Mouse (Mus musculus) bone marrow, adult 2 months (tissue): ENCODE data around the gene Furin. TPM values are rescaled to one million over a fixed set of nuclear protein-coding genes. Genes with fewer than 3 reads are reported as not detected.

Experiments
- H3K27ac ChIP-seq: fragments of 200-500 bp; 2 replicates; pipeline ENCODE4 v1.5.1; 2012; ENCODE audit warnings: low read depth, mild to moderate bottlenecking, control low read depth, inconsistent platforms, low read length; ENCODE audit not compliant: control insufficient read depth, poor library complexity, insufficient read depth
- H3K4me1 ChIP-seq: fragments of 200-500 bp; 2 replicates; pipeline ENCODE4 v1.6.1; 2011; ENCODE audit warnings: low read length; ENCODE audit not compliant: control insufficient read depth, insufficient read depth
- H3K4me3 ChIP-seq: fragments of 200-500 bp; replicated peaks from 2 replicates; pipeline ENCODE3; 2011; ENCODE audit warnings: mild to moderate bottlenecking, low read depth, low read length, control low read depth; ENCODE audit not compliant: control insufficient read depth
- CTCF ChIP-seq: fragments of 200-500 bp; IDR thresholded peaks from 2 replicates; pipeline ENCODE4 v1.5.1; 2011; ENCODE audit warnings: low read length, control low read depth; ENCODE audit not compliant: control insufficient read depth, insufficient read depth
- POLR2A ChIP-seq: fragments of 200-500 bp; IDR thresholded peaks from 2 replicates; pipeline ENCODE4 v1.6.1; 2011; ENCODE audit warnings: low read depth, mild to moderate bottlenecking, control low read depth, low read length, borderline replicate concordance; ENCODE audit not compliant: control insufficient read depth
- WGBS: fragments of 180-500 bp; shearing (Covaris S2); methylation state at CpG from one replicate; pipeline ENCODE4 v1.1.7; 2018; 5-methylcytosine and 5-hydroxymethylcytosine counted together
- polyA plus RNA-seq: library from polyadenylated mRNA; stranded (reverse); fragments of >200 nt; gene quantifications from 2 replicates; pipeline ENCODE4 v1.2.4, GENCODE M21; 2011; ENCODE audit warnings: low replicate concordance; ENCODE audit not compliant: missing spikeins, insufficient read depth, insufficient read length

Gene Furin
- polyA plus RNA-seq, 1 experiment, result 31.0 TPM

DNA sequence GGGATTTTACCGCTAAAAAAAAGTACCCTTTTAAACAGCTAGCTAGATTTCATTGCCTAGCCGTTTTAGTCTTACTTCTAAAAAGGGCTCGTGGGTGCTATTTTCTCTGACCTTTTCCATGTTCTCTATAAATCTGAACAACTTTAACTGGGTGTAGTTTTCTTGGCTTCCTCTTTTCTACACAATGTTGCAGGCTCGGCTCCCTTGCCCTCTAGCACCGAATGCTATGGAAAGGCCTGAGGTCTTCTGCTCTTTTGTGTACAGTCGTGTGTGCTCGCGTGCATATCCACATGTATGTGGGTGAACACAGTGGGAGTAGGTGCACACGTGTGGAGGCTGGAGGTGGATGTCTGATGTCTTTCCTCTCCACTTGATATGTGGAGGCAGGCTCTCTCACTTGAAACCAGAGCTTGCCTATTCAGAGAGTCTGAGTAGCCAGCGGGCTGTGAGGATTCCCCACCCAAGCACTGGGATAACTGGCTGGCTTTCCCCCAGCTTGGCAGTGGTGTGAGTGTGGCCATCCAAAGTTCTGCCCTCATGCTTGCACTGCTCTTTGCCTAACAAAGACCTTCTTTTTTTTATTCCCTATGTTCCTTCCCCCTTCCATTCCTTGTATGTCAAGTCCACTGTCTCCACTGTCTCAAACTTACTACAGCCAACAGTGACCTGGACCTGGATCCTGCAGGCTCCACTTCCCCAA is 34.7 kb upstream of the Furin start:
- Histone ChIP-seq H3K27ac (no peak overlapping the region), H3K4me1 (peaks cover 9% of the 10 kb centered on the region), H3K4me3 (no peak overlapping the region)
- 56% methylated on average over 10 of the region's 10 CpGs for WGBS
- TF ChIP-seq POLR2A (no peak), CTCF (no peak)

- Histone ChIP-seq H3K4me1 (peaks cover 4% of the 10 kb centered on the region; the same call in 1 of the 2 replicates), H3K27ac (no peak overlapping the region), H3K4me3 (no peak overlapping the region)
- WGBS, result 58% methylated on average over 15 of the region's 15 CpGs
- TF ChIP-seq POLR2A, result no peak
- TF ChIP-seq CTCF, result no peak
Measured at GRCm38 (mm10) chr7:80439032-80439760, 34.0 kb upstream of the Furin start.

DNA sequence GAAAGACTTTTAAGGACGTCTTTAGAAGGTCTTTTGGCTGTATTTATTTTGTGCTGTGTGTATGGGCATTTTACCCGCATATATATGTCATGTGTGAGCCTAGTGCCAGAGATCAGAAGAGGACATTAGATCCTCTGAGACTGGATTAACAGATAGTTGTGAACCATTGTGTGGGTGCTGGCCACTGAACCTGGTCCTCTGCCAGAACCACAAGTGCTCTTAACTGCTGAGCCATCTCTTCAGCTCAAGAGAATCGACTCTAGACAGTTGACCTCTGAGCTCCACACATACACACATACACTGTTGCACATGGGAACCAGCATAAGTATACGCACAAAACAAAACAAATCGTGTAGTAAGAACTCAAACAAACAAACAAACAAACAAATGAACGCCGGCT is 31.3 kb upstream of the Furin start:
- TF ChIP-seq POLR2A (no peak), CTCF (no peak)
- Histone ChIP-seq H3K4me1 (no peaks in the 10 kb centered on the region), H3K27ac (no peak overlapping the region), H3K4me3 (no peak overlapping the region)
- WGBS, result 74% methylated on average over 7 of the region's 7 CpGs

DNA sequence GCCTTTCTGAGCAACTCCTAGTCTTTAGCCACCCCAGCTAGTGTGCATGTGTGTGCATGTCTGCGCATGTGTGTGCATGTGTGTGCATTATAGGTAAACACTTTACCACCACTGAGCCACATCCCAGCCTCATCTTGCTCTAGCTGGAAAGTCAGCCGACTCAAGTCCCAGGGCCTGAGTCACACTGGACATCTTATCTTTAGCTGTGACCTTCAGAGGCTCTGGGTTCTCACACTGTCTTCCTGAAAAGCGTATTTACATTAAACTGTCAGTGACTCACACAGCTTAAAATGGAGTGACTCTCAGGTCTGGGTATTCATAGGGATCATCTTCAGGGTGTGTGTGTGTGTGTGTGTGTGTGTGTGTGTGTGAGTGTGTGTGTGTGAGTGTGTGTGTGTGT is 30.4 kb upstream of the Furin start:
- WGBS, result 76% methylated on average over 3 of the region's 3 CpGs
- no peak overlapping the region for H3K4me3 ChIP-seq
- no peak for TF ChIP-seq CTCF
- no peak for TF ChIP-seq POLR2A

GRCm38 (mm10) chr7:80429661-80430060 is 24.4 kb upstream of the Furin start:
- no peak overlapping the region for H3K4me3 ChIP-seq
- WGBS, result 89% methylated on average over 12 of the region's 12 CpGs
- peaks cover 11% of the 10 kb centered on the region; the same call in 1 of the 2 replicates for H3K4me1 ChIP-seq

More for the DNA sequence above, 30.4 kb upstream of the Furin start:
- no peak overlapping the region for H3K27ac ChIP-seq
- H3K4me1 ChIP-seq, result no peaks in the 10 kb centered on the region

GRCm38 (mm10) chr7:80427730-80428129 is 22.5 kb upstream of the Furin start:
- Histone ChIP-seq H3K4me1 (peaks cover 11% of the 10 kb centered on the region; the same call in 1 of the 2 replicates), H3K4me3 (no peak overlapping the region), H3K27ac (peak overlapping the region; percentile 91; the same call in 1 of the 2 replicates)
- TF ChIP-seq POLR2A, result no peak
- no peak for TF ChIP-seq CTCF
- WGBS, result 20% methylated on average over 5 of the region's 5 CpGs

More at GRCm38 (mm10) chr7:80429661-80430060, 24.4 kb upstream of the Furin start:
- no peak overlapping the region for H3K27ac ChIP-seq
- TF ChIP-seq CTCF (no peak), POLR2A (no peak)

- peak overlapping the region; percentile 34 for H3K4me3 ChIP-seq
- TF ChIP-seq POLR2A (no peak; the same call in 1 of the 2 replicates), CTCF (no peak)
- 18% methylated on average over 7 of the region's 7 CpGs for WGBS
- H3K27ac ChIP-seq, result peak overlapping the region; percentile 91
- peaks cover 11% of the 10 kb centered on the region; the same call in 1 of the 2 replicates for H3K4me1 ChIP-seq
Measured at GRCm38 (mm10) chr7:80426363-80426762, 21.1 kb upstream of the Furin start.

GRCm38 (mm10) chr7:80424722-80425121 is 19.5 kb upstream of the Furin start:
- Histone ChIP-seq H3K4me3 (no peak overlapping the region), H3K27ac (no peak overlapping the region), H3K4me1 (peaks cover 11% of the 10 kb centered on the region; the same call in 1 of the 2 replicates)
- TF ChIP-seq POLR2A (no peak), CTCF (peak; percentile 54)
- 87% methylated on average over 6 of the region's 6 CpGs for WGBS
